Mouse (Mus musculus): ENCODE results near the gene Slx1b. TPM values are rescaled to one million over a fixed set of nuclear protein-coding genes. Genes with fewer than 3 reads are reported as not detected.
"Not testable (repeated sequence)": the region's sequence is repeated elsewhere in the genome, so short reads cannot be mapped to it uniquely, and the experiment has no call there.

Gene Slx1b
- polyA plus RNA-seq, 1 experiment from 2014 or later, result 4.6 TPM

DNA sequence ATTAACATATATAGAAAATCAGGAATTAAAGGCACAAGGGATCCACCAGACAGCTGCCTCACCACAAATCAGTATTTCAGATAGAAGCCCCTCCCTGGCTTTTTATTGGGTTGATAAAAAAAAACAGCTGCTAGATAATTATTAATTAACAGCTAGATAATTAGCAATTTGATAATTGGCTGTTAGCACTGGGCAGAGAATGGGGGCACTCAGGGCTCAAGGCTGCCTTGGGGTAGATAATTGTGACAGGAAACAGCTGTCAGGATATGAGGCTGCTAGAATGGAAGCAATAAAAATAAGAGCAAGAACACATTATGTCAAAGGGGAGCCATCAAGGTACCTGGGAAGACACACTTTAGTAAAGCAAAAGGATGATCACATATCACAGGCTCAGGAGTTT is 50.7 kb downstream of the Slx1b start:
- Histone ChIP-seq H3K27ac (replicated peaks in 1 of 2; ENCODE audit: control insufficient read depth in 1 of 2, insufficient read depth in 1 of 2, low read depth in 2 of 2, low read length in 2 of 2) (no peak overlapping the region), H3K9ac (ENCODE audit: low read length) (no peak overlapping the region), H3K27me3 (ENCODE audit: control insufficient read depth, insufficient read depth, low read length) (no peaks in the 10 kb centered on the region; the same call in 1 of the 2 replicates), H3K4me2 (ENCODE audit: low read length) (no peak overlapping the region), H3K36me3 (ENCODE audit: control insufficient read depth, insufficient read depth, low read length) (no peaks in the 10 kb centered on the region), H3K4me3 (ENCODE audit: control insufficient read depth in 1 of 2, insufficient read depth in 1 of 2, low read depth in 1 of 2, low read length in 2 of 2) (no peak overlapping the region), H3K4me1 (ENCODE audit: control insufficient read depth in 2 of 2, insufficient read depth in 2 of 2, low read length in 2 of 2) (peaks cover 0 to 8% of the 10 kb centered on the region in 2 experiments; a peak in 2 of 4 replicates), H3K9me3 (ENCODE audit: control insufficient read depth, low read length) (no peaks in the 10 kb centered on the region)
- ATAC-seq (ENCODE audit: insufficient number of reproducible peaks, insufficient read depth, low FRiP score, low read depth), result no peak

DNA sequence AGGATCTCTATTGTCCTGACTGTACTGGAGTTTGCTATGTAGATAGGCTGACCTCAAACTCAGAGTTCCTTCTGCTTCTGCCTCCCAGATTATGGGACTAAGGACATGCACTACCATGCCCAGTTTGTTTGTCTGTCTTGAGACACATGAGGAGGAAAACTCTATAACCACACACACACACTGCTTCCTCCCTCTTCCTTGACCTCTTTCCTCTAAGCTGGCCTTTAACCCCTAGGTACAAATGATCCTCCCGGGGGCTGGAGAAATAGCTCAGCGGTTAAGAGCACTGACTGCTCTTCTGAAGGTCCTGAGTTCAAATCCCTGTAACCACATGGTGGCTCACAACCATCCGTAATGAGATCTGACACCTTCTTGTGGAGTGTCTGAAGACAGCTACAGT is 51.2 kb downstream of the Slx1b start:
- Histone ChIP-seq H3K9me3 (ENCODE audit: control insufficient read depth, low read length) (no peaks in the 10 kb centered on the region), H3K27ac (replicated peaks in 1 of 2; ENCODE audit: control insufficient read depth in 1 of 2, insufficient read depth in 1 of 2, low read depth in 2 of 2, low read length in 2 of 2) (no peak overlapping the region), H3K27me3 (ENCODE audit: control insufficient read depth, insufficient read depth, low read length) (no peaks in the 10 kb centered on the region; the same call in 1 of the 2 replicates), H3K36me3 (ENCODE audit: control insufficient read depth, insufficient read depth, low read length) (no peaks in the 10 kb centered on the region), H3K4me2 (ENCODE audit: low read length) (no peak overlapping the region), H3K9ac (ENCODE audit: low read length) (no peak overlapping the region), H3K4me1 (ENCODE audit: control insufficient read depth in 2 of 2, insufficient read depth in 2 of 2, low read length in 2 of 2) (peaks cover 0 to 5% of the 10 kb centered on the region in 2 experiments; a peak in 2 of 4 replicates), H3K4me3 (ENCODE audit: control insufficient read depth in 1 of 2, insufficient read depth in 1 of 2, low read depth in 1 of 2, low read length in 2 of 2) (no peak overlapping the region)
- ATAC-seq (ENCODE audit: insufficient number of reproducible peaks, insufficient read depth, low FRiP score, low read depth), result no peak
- whole genome bisulfite sequencing, result 61% methylated on average over 3 of the region's 3 CpGs

DNA sequence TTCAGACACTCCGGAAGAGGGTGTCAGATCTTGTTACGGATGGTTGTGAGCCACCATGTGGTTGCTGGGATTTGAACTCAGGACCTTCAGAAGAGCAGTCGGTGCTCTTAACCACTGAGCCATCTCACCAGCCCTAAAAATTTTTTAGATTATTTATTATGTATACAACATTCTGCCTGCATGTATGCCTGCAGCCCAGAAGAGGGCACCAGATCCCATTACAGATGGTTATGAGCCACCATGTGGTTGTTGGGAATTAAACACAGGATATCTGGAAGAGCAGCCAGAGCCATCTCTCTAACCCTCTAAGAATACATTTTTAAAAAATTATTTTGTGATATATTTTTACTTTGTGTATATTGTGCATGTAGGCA is 52.4 kb downstream of the Slx1b start:
- not testable (repeated sequence) for ATAC-seq (ENCODE audit: insufficient number of reproducible peaks, insufficient read depth, low FRiP score, low read depth); H3K36me3 ChIP-seq (ENCODE audit: control insufficient read depth, insufficient read depth, low read length); H3K27ac ChIP-seq (replicated peaks in 1 of 2; ENCODE audit: control insufficient read depth in 1 of 2, insufficient read depth in 1 of 2, low read depth in 2 of 2, low read length in 2 of 2); H3K9ac ChIP-seq (ENCODE audit: low read length); H3K9me3 ChIP-seq (ENCODE audit: control insufficient read depth, low read length); H3K27me3 ChIP-seq (ENCODE audit: control insufficient read depth, insufficient read depth, low read length); H3K4me1 ChIP-seq (ENCODE audit: control insufficient read depth in 2 of 2, insufficient read depth in 2 of 2, low read length in 2 of 2); H3K4me3 ChIP-seq (ENCODE audit: control insufficient read depth in 1 of 2, insufficient read depth in 1 of 2, low read depth in 1 of 2, low read length in 2 of 2); H3K4me2 ChIP-seq (ENCODE audit: low read length)
- 68% methylated on average over 2 of the region's 3 CpGs for WGBS

DNA sequence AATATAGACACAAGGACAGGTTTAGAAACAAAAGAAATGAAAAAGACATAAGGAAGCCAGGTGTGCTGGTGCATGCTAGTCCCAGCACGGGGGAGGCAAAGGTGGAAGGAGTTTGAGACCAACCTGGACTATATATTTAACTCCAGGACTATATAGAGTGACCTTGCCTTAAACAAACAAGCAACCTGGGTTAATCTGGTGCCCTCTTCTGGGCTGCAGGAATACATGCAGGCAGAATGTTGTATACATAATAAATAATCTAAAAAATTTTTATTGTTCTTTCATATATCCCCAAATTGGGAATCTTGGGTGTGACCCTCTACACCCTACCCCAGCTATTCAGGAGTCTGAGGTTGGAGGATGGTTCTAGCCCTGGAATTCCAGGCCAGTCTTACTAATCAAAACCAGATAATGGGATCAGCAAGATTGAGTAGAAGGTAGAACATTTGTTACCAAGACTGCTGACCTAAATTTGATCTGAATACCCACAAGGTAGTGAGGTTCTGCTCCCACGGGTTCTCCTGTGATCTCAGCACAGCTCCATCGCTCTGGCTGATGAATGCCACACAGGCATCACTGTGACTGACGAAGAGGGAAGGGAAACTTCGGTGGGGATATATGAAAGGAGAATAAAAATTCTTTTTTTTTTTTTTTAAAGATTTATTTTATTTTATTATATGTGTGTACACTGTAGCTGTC is 52.9 kb downstream of the Slx1b start:
- Histone ChIP-seq H3K4me3 (ENCODE audit: control insufficient read depth in 1 of 2, insufficient read depth in 1 of 2, low read depth in 1 of 2, low read length in 2 of 2) (no peak overlapping the region), H3K4me1 (ENCODE audit: control insufficient read depth in 2 of 2, insufficient read depth in 2 of 2, low read length in 2 of 2) (no peaks in the 10 kb centered on the region; a peak in 1 of 4 replicates), H3K9me3 (ENCODE audit: control insufficient read depth, low read length) (no peaks in the 10 kb centered on the region), H3K27me3 (ENCODE audit: control insufficient read depth, insufficient read depth, low read length) (no peaks in the 10 kb centered on the region; the same call in 1 of the 2 replicates), H3K27ac (replicated peaks in 1 of 2; ENCODE audit: control insufficient read depth in 1 of 2, insufficient read depth in 1 of 2, low read depth in 2 of 2, low read length in 2 of 2) (no peak overlapping the region), H3K4me2 (ENCODE audit: low read length) (no peak overlapping the region), H3K36me3 (ENCODE audit: control insufficient read depth, insufficient read depth, low read length) (no peaks in the 10 kb centered on the region), H3K9ac (ENCODE audit: low read length) (no peak overlapping the region)
- ATAC-seq (ENCODE audit: insufficient number of reproducible peaks, insufficient read depth, low FRiP score, low read depth), result no peak
- 73% methylated on average over 5 of the region's 5 CpGs for WGBS

Other genes with a start within 250 kb of the Slx1b start
- 0.26 and 1.3 TPM in 2 replicates for gene Atp2a1, start 232.7 kb downstream of the Slx1b start, polyA plus RNA-seq (2014; fragmentation: Nextera tagmentation; extraction: Ambion mirVana)
- 35.6 and 39.0 TPM in 2 replicates for gene Sh2b1, start 220.4 kb downstream of the Slx1b start, polyA plus RNA-seq (2014; fragmentation: Nextera tagmentation; extraction: Ambion mirVana)
- 188 and 199 TPM in 2 replicates for gene Tufm, start 208.4 kb downstream of the Slx1b start, polyA plus RNA-seq (2014; fragmentation: Nextera tagmentation; extraction: Ambion mirVana)
- 31.2 and 38.8 TPM in 2 replicates for gene Atxn2l, start 192.3 kb downstream of the Slx1b start, polyA plus RNA-seq (2014; fragmentation: Nextera tagmentation; extraction: Ambion mirVana)
- gene Eif3c, start 129.4 kb downstream of the Slx1b start, polyA plus RNA-seq (2014; fragmentation: Nextera tagmentation; extraction: Ambion mirVana), result 112 and 116 TPM in 2 replicates
- gene Apobr, start 110.8 kb downstream of the Slx1b start, polyA plus RNA-seq (2014; fragmentation: Nextera tagmentation; extraction: Ambion mirVana), result 0.53 and 0.81 TPM in 2 replicates
- 14.2 and 21.8 TPM in 2 replicates for gene Cln3, start 110.0 kb downstream of the Slx1b start, polyA plus RNA-seq (2014; fragmentation: Nextera tagmentation; extraction: Ambion mirVana)
- not detected in 2 replicates for gene Il27, start 100.8 kb downstream of the Slx1b start, polyA plus RNA-seq (2014; fragmentation: Nextera tagmentation; extraction: Ambion mirVana)
- 7.4 and 10.9 TPM in 2 replicates for gene Nupr1, start 64.9 kb downstream of the Slx1b start, polyA plus RNA-seq (2014; fragmentation: Nextera tagmentation; extraction: Ambion mirVana)
- 22.4 and 30.2 TPM in 2 replicates for gene Sgf29, start 46.5 kb downstream of the Slx1b start, polyA plus RNA-seq (2014; fragmentation: Nextera tagmentation; extraction: Ambion mirVana)
- 12.3 and 13.5 TPM in 2 replicates for gene Sult1a1, start 19.4 kb downstream of the Slx1b start, polyA plus RNA-seq (2014; fragmentation: Nextera tagmentation; extraction: Ambion mirVana)
- gene Bola2, start 383 bp downstream of the Slx1b start, polyA plus RNA-seq (2014; fragmentation: Nextera tagmentation; extraction: Ambion mirVana), result 91.7 and 102 TPM in 2 replicates
- gene Coro1a, start 12.0 kb upstream of the Slx1b start, polyA plus RNA-seq (2014; fragmentation: Nextera tagmentation; extraction: Ambion mirVana), result 10.2 and 13.7 TPM in 2 replicates
- gene Mapk3, start 63.8 kb upstream of the Slx1b start, polyA plus RNA-seq (2014; fragmentation: Nextera tagmentation; extraction: Ambion mirVana), result 51.7 and 57.3 TPM in 2 replicates
- 0.67 and 2.7 TPM in 2 replicates for gene Gdpd3, start 70.5 kb upstream of the Slx1b start, polyA plus RNA-seq (2014; fragmentation: Nextera tagmentation; extraction: Ambion mirVana)
- 102 and 121 TPM in 2 replicates for gene Ypel3, start 81.2 kb upstream of the Slx1b start, polyA plus RNA-seq (2014; fragmentation: Nextera tagmentation; extraction: Ambion mirVana)
- gene Tbx6, start 85.7 kb upstream of the Slx1b start, polyA plus RNA-seq (2014; fragmentation: Nextera tagmentation; extraction: Ambion mirVana), result 0.26 TPM in 1 of 2 replicates, not detected in the other
- gene Ppp4c, start 96.7 kb upstream of the Slx1b start, polyA plus RNA-seq (2014; fragmentation: Nextera tagmentation; extraction: Ambion mirVana), result 132 and 146 TPM in 2 replicates
- gene Fam57b, start 101.9 kb upstream of the Slx1b start, polyA plus RNA-seq (2014; fragmentation: Nextera tagmentation; extraction: Ambion mirVana), result 0.81 and 1.2 TPM in 2 replicates
- gene 4930451I11Rik, start 135.9 kb upstream of the Slx1b start, polyA plus RNA-seq (2014; fragmentation: Nextera tagmentation; extraction: Ambion mirVana), result not detected in 2 replicates
- gene Doc2a, start 151.6 kb upstream of the Slx1b start, polyA plus RNA-seq (2014; fragmentation: Nextera tagmentation; extraction: Ambion mirVana), result 0.14 TPM in 1 of 2 replicates, not detected in the other
- gene Hirip3, start 166.2 kb upstream of the Slx1b start, polyA plus RNA-seq (2014; fragmentation: Nextera tagmentation; extraction: Ambion mirVana), result 10.7 and 11.5 TPM in 2 replicates
- gene Ino80e, start 166.6 kb upstream of the Slx1b start, polyA plus RNA-seq (2014; fragmentation: Nextera tagmentation; extraction: Ambion mirVana), result 47.9 and 51.9 TPM in 2 replicates
- gene Taok2, start 188.9 kb upstream of the Slx1b start, polyA plus RNA-seq (2014; fragmentation: Nextera tagmentation; extraction: Ambion mirVana), result 19.8 and 21.7 TPM in 2 replicates
- 21.6 and 22.7 TPM in 2 replicates for gene Tmem219, start 227.1 kb upstream of the Slx1b start, polyA plus RNA-seq (2014; fragmentation: Nextera tagmentation; extraction: Ambion mirVana)
- 11.3 and 11.9 TPM in 2 replicates for gene Kctd13, start 233.1 kb upstream of the Slx1b start, polyA plus RNA-seq (2014; fragmentation: Nextera tagmentation; extraction: Ambion mirVana)